Mouse (Mus musculus) liver, embryonic 14.5 days (tissue): ENCODE results near the gene Fam71d.

Experiments used
- CTCF ChIP-seq: IDR thresholded peaks from 2 replicates; pipeline ENCODE4 v1.5.1; 2016; ENCODE audit warnings: antibody characterized with exemption, low read depth, control low read depth
- EP300 ChIP-seq: IDR thresholded peaks from 2 replicates; pipeline ENCODE4 v1.6.1; 2016; ENCODE audit warnings: antibody characterized with exemption, low read depth

DNA sequence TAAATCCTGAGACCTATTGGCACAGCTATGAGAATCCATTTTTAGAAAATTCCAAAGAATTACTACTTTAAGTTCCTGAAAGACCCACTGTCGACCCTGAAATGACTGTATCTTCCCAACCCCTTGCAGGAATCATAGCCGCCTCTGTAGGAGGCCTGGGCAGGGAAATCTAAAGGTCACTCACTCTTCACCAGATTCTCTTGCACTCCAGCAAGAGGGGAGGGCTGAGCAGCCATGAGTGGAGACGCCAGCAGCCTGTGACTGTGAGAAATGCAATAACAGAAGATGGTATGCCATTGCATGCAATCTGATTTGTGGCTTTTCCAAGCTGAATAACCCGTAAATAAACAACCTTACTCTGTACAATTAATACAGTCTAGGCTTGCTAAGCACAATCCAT, 36.4 kb downstream of the Fam71d start:
- no peak for TF ChIP-seq CTCF
- TF ChIP-seq EP300: no peak
